Mouse (Mus musculus) layer of hippocampus, postnatal 14 days (tissue): ENCODE results near the gene Prkcg. TPM values are rescaled to one million over a fixed set of nuclear protein-coding genes. Genes with fewer than 3 reads are reported as not detected.
A peak's percentile ranks its signal among the peaks of the same experiment; 100 is the strongest.

ENCODE experiments used
- DNase-seq, 2 experiments: peaks; one replicate each; pipeline ENCODE4 v3.0.0; 2021 to 2022; ENCODE audit warnings: low spot score in 2 of 2, mixed read lengths in 1 of 2
- total RNA-seq, 2 experiments: library from RNA; stranded (reverse); gene quantifications; 2 replicates each; pipeline ENCODE4 v1.2.3; 2021

Prkcg gene
- total RNA-seq, 2 experiments from 2014 or later = 591 TPM

DNA sequence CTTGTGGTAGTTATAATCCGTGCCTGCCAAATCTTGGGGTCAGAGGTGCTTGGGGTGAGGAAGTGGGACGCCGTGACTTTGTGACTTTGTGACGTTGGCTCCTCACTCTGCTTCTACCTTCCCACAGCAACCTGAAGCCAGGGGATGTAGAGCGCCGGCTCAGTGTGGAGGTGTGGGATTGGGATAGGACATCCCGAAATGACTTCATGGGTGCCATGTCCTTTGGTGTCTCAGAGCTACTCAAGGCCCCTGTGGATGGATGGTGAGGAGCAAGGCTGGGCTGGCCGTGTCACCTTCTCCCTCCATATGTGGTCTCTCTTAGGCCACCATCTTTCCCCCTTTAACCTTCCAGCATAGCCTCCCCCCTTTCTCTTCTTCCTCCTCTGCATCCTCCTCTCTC is 24.6 kb downstream of the Prkcg start:
- DNase-seq = no peak

DNA sequence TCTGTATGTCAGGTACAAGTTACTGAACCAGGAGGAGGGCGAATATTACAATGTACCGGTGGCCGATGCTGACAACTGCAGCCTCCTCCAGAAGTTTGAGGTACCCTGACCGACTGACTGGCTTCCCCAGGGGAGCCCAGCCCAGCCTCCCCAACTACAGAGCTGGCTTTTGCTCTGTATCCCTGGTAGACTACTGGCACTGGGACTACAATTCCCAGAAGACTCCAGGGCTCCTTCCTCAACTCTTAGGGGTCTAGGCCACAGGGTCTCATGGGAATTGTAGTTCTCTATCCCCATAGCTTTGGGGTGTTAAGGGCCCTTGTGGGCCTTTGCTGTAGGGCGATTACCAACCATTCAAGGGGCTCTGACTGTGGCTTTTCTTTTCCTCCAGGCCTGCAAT is 25.1 kb downstream of the Prkcg start:
- no peak for DNase-seq

DNA sequence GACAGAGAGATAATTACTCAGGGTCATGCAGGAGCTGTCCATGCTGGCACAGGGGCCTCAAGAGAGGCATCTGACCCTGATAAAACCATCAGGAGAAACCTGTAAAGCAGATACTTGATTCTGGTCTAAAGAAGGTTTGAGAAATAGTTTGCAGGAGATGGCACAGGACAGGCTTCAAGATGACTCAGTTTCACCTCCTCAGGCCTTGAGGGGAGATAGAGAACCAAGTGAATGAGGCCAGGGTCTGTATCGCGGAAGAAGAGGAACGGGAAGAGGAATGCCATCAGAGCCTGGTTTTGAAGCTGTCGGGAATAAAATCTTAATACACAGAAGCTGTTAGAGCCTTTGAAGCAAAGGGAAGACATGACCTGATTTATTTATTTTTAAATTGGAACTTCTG is 28.7 kb downstream of the Prkcg start:
- no peak for DNase-seq

DNA sequence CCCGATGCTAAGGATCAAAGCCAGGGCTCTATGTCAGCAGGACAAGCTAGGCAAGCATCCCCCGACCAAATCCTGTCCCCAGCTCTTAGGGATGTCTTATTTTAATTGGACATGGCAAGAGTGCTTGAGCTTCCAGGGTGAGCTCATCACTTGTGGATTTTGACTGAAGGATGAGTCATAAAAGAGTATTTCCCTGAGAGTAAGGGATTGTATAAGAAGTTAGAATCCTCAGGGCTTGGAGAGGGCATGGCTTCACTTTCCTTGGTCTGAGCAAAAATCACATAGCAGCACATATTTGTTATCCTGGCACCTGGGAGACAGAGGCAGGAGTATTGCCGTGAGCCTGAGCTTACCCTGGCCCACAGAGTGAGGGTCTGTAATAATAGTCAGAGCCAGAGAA is 31.9 kb downstream of the Prkcg start:
- DNase-seq = no peak

DNA sequence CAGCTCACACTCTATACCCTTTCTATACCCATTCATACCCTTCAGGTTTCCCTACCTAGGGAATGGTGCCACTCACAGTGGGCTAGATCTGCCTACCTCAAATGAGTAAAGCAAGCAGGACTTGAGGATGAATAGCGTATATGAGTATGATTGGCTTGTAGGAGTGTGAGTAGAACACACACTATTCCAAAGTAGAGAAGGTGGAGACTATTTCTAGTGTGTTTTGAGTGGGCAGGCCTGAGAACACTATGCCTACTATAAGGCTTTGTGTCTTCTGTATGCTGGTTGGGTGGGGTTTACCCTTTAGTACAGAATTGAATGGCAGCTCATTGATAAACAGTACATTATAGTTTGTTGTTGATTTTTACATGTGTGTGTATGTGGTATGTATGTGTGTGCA is 34.8 kb downstream of the Prkcg start:
- DNase-seq = no peak

DNA sequence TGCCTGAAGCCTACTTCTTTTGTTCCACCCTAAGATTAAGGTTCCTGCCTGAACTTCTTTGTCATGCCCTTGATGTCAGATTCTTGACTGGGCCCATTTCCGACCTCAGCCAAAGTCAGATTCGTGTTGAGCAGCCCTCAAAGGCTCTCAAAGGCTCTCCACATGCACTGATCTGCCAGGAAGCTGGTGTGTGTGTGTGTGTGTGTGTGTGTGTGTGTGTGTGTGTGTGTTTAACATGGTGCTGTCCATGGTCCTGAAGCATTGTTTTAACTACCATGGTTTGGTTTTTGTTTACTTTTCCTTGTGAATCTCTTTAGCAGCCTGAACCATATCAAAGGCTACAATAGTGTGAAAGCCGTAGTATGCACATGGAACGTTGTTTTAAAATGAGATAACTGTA is 39.0 kb downstream of the Prkcg start:
- DNase-seq = no peak

DNA sequence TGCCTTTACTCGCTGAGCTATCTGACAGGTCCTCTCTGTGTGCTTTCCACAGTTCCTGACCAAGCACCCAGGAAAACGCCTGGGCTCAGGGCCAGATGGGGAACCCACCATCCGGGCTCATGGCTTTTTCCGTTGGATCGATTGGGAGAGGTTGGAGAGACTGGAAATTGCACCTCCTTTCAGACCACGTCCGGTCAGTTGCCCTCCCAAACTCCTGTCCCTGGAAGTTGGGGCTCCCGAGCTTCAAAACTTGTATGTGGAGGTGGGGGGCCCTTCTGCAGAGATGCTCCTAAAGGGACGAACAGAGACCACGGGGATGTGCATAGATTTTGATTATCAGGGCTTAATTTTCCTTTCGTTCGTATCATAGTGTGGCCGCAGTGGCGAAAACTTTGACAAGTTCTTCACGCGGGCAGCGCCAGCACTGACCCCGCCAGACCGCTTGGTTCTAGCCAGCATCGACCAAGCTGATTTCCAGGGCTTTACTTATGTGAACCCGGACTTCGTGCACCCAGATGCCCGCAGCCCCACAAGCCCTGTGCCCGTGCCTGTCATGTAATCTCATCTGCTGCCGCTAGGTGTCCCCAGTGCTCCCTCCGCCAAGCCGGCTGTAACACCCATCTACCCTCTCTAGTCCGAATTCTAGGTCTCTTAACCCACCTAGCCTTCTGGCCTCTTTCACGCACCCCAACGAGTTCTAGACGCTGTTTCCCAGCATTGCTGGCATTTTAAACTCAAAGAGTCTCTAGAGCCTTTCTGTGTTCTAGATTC is 41.0 kb downstream of the Prkcg start:
- peak; percentile 79 to 83 for DNase-seq

DNA sequence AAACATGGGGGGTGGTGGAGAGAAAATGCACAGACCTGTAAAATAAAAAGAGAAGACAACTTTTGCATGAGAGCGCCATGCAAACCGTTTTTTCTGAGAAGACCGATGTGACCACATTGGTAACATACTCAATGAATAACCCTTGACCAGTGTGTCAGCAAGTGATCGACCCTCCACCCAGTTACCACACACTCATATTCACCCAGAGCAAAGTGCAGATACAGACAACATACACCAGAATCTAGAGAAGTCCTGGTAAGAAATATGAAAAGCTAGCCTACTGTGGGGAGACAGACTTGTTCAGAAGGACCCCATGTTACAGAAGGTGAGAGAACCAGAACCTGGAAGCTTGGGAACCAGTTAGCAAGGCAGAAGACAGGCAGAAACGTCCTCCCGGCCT is 42.2 kb downstream of the Prkcg start:
- DNase-seq = no peak

DNA sequence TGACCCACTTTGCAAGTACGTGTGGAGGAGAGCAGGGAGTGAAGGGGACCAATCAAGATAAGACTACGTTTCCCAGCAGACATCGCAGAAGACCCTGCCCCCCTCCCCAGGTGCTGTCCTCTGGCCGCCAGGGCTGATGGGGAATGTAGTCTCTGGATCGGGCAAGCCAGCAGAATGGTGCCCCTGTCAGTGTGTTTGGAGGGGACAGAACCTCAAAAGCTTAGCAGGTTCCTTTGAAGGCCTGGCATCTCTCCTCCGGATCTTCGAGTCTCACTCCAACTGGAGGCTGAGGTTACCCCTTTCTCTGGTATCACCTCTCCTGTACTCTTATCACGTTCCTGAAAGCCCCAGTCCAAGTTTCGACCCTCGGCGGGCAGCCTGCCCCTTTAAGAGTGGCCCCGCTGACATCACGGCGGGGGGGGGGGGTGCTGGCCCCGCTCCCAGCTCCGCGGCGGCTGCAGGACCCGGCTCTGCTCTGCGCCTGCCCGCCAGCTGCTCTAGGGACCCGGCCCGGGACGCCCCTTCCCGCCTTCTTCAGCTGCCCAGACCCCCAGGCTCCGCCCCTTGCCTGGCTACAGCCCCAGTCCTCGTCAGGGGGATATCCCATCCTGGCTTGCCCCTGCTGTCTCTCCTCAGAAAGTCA is 42.7 kb downstream of the Prkcg start:
- peak; percentile 81 to 90 for DNase-seq

DNA sequence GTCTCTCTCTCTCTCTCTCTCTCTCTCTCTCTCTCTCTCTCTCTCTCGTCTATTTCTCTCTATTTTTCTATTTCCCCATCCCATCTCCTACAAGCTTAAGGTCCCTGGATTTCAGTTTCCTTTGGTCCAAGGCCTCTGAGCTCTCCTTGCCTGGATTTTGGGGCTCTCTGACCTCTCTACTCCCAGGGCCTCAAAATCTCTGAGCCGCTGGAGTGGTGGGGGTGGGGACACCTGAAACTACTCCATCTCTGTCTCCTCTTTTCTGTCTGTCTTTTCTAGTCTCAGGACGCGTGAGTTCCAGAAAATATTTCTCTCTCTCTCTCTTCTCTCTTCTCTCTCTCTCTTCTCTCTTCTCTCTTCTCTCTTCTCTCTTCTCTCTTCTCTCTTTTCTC is 43.2 kb downstream of the Prkcg start:
- DNase-seq = no peak

DNA sequence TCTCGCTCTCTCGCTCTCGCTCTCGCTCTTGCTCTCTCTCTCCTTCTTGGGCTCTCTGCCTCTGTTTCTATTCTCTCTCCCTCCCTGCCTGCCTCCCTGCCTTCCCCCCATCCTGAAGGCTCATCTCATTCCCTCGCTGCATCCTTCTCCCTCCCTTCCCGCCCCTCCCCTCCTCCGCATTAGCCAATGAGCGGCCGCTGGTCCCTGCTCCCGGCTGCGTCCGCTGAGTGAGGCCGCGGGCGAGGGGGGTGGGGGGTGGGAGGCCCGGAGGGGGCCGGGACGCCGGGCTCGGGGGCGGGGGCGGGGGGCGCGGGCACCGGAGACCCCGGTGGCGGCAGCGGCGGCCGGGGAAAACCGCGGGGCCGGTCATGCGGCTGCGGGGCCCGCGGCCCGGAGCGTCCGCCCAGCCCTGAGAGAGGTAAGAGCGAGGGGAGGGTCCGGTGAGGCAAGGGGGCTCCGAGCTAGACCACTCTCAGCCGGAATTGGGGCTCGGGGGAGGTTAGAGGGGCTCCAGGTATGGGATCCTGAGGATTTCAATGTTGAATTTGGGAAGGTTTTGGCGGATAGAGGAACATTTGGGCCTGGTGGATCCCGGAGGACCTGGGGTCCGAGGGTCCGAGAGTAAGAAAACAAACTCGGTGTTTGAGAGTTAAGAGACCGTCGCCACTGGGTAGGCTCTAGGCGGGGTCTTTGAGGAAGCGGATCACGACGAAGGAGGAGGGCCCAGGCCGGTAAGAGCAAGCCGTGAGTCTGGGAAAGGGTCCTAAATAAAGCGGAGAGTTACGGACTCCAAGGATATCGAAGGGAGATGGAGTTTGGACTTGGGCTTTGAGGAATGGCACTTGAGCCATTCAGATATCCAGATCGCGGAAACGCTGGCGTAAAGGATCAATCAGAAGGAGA is 43.9 kb downstream of the Prkcg start, which contains the start of gene Cacng7:
Cacng7 (plus strand) TSS at position 337 of the 903 bp plus-strand sequence.
- DNase-seq = peak; percentile 37 to 55

DNA sequence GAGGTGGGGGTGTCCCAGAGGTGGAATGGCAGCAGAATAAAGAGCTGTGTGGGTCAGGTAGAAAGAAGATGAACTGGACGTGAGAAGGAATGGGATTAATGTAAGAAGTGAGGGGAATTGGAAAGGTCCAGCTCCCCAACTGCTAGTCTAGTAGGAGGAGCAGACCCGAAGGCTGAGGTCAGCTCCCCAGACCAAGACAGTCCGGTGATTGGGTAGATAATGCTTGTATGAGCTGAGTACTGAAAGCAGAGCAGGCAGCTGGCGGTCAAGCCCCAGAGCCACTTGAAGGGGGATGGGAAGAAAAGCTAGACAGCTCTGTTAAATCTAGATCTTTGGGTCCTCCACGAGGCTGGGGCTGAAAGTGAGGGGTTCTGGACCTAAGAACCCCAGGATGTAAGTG is 44.6 kb downstream of the Prkcg start:
- DNase-seq = no peak

DNA sequence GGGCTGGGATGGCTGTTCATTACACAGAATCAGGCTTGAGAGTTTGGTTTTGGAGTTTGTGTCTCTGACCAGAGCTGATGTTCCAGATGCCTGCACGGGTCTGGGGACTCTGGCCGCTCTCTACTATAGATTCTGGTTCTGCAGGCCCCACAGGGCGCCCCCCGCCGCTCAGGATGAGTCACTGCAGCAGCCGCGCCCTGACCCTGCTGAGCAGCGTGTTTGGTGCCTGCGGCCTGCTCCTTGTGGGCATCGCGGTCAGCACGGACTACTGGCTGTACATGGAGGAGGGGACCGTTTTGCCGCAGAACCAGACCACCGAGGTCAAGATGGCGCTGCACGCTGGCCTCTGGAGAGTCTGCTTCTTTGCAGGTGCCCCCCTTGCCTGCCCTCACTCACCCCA is 47.4 kb downstream of the Prkcg start:
- no peak for DNase-seq

DNA sequence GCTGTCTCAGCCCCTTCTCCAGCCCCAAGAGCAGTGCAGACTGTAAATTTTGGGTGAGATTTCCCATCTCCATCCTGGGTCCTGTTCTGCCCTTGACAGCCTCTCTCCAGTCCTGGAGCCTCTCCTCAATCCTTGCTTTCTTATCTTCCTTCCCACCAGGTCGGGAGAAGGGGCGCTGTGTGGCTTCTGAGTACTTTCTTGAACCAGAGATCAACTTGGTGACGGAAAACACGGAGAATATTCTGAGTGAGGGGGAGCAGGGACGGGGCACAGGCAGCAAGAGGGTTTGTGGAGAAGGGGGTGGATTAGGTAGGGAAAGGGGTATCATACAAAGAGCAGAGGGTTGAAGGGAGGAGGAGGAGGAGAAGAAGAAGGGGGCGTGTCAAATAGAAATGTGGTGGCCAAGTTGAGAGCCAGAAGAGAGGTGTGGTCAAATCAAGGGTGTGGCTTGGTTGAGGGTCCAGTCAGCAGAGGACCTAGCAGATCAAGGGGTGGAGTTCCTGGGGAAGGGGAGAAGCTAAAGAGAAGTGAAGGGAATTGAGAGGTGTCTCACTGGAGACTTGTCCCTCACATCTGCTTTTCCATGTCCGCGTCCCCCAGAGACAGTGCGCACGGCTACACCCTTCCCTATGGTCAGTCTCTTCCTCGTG is 49.4 kb downstream of the Prkcg start:
- DNase-seq = no peak

DNA sequence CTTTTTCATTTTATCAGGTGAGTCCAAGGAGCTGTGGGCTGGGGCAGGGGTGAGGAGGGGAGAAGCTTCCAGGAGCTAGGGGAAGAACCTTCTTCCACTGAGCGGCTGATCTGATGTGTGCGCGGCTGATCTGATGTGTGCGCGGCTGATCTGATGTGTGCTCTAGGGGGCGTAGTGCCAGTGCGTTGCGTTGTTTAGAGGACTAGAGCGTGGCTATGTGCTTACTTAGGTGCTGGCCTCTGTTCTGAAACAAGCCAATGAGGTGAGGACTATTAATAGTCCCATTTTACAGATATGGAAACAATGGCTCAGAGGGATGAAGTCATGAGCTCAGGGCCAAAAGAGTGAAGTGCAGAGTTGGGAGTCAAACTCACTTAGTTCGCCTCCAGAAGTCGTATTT is 50.0 kb downstream of the Prkcg start:
- DNase-seq = no peak

DNA sequence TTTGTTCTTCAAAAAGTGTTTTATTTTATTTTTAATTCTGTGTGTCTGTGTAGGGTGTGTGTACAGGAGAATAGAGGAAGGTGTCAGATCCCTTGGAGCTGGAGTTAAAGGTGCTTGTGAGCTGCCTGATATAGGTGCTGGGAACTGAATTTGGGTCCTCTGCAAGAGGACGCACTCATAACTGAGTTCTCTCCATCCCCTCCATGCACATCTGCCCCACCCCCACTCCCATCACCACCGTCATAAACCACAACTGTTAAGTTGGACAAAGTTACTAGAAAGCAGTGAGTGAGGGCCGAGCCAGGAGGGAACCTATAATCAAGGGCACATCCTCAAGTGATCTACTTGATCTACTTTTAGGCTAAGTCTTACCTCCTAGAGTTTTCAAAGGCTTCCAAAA is 54.9 kb downstream of the Prkcg start:
- DNase-seq = no peak

DNA sequence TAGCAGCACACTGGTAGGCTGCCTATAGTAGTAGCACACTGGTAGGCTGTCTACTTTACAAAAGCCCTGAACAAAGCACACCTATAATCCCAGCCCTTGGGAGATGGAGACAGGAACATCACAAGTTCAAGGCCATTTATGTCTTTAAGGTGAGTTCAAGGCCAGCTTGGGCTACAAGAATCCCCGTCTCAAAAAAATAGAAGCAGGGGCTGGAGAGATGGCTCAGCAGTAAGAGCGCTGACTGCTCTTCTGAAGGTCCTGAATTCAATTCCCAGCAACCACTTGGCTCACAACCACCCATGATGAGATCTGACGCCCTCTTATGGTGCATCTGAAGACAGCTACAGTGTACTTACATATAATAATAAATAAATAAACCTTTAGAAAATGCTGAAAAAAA is 56.3 kb downstream of the Prkcg start:
- no peak for DNase-seq

DNA sequence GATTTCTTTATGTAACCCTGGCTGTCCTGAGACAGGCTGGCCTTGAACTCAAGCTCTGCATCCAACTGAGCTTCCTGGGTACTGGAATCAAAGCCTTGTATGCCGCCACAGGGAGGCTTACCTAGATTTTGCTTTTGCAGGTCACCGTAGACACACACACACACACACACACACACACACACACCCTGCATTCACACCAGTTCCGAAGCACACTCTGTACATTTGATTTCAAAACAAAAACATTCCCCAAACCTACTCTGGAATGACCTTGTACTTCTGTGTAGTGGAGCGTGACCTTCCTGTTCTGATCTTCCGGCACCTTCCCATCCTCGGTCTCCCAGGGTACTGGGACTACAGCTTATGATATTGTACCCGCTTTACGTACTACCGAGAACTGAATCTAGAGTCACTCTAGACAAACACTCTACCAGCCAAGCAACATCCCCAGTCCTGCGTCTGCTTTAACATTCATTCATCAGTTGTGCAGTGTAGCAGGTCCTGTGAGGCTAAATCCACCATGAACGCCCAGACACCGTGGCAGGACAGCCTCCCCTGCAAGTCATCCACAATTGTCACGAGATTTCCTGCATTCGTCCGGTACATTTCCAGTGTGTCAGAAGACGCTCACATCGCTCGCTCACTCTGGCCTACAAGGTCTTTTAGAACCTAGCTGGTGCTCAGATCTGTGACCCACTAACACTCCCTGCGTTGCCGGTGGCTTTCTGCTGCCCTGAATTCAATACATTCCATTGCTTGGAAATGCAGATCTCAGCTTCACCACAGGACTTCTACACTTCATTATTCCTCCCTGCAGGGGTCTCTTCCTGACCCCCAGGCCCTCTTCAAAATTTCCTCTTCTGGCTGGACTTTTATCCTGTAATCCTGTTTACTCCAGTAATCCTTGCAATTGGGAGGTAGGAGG is 58.6 kb downstream of the Prkcg start:
- DNase-seq = no peak

DNA sequence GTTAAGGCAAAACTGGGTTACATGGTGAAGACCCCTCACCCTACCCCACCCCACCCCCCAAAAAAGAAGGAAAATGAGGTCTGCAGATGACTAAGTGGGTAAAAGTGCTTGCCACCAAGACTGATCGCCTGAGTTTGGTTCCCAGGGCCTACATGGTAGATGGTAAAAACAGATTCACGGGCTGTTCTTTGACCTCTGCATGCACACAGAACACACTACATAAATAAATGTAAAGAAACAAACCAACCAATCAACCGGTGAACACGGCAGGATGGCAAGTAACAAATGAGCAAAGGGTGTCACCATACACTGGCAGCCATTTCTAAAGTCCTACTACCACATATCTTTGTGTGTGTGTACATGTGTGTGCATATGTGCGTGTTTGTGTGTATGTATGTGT is 59.3 kb downstream of the Prkcg start:
- DNase-seq = no peak

DNA sequence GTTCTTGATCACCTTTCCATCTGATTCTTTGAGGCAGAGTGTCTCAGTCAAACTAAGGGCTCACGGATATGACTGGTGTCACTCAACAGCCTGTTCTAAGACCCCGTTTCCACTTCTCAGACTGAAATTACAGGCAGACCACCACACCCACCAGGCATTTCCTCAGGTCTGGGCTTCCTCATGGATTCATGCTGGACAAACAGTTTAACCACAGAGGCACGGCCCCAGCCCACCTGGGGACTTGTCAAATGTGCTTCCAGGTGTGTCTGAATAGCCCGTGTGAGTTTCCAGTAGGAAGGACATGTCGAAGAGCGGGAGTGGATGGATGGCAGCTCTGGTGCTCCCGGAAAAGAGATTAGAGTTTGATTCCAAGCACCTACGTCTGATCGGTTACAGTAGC is 60.8 kb downstream of the Prkcg start:
- DNase-seq = no peak
